Mouse (Mus musculus) T-cell, adult 2 months (primary cell): Measurements from ENCODE around the gene Adgrg1.

Experiments used
- DNase-seq: peaks from one replicate; pipeline ENCODE4 v3.0.0; 2022; ENCODE audit warnings: low spot score

Adgrg1 gene

GRCm38 (mm10) chr8:95041883-95042784, 67.6 kb downstream of the Adgrg1 start:
- no peak for DNase-seq

DNA sequence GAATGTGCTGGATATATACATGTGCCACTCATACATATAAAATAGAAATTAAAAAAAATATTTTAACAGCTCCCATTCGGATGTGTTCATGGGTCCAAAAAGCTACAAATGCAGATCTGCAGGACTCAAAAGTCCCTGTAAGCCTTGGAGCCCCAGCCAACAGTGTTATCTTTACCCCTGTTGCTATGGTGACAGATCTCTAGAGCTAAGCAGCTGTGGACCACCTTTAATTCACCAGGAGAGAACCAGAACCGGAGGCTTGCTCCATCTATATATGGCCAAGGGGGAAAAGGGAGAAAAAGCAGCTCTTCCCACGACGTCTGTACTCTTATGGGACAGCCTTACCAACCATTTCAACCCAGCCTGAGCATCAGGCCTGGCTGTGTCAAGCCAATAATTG, 70.3 kb downstream of the Adgrg1 start:
- DNase-seq = no peak

DNA sequence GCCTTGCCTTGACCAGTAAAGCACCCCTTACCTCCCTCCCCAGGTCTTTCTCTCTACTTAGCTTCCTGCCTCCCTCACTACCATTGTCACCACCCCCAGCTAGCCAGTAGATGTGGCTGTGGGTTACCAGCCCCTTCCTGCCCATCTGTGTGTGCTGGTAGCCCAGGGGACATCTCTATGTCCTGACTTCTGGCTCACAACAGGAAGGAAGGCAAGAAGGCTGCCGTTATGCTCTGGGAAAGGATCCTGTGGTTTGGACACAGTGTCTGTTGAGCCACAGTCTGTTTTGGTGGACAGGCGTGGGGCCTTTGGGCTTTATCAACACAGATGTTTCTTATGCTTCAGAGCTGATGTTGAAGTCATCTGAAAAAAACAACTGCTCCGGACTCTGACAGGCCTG, 72.4 kb downstream of the Adgrg1 start:
- DNase-seq = no peak

- no peak for DNase-seq
Measured at GRCm38 (mm10) chr8:95047884-95048680, 73.5 kb downstream of the Adgrg1 start.

DNA sequence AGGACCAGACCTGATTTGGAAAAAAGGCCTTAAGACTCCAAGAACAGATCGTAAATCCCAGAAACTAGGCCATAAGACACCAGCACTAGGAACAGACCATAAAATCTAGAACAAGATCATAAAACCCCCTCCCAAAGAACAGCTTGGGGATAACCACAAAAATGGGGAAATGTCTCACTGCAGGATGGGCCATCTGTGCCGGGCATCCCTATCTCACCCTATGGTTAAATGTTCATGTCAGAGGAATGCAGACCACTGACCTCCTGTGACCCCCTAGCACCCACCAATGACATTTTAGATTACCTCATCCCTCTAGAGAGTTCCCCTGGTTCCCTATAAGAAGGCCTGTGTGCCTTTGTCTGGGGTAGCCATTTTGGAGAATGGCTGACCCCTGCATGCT, 75.1 kb downstream of the Adgrg1 start:
- no peak for DNase-seq

GRCm38 (mm10) chr8:95054438-95054837, 79.9 kb downstream of the Adgrg1 start:
- DNase-seq = no peak

DNA sequence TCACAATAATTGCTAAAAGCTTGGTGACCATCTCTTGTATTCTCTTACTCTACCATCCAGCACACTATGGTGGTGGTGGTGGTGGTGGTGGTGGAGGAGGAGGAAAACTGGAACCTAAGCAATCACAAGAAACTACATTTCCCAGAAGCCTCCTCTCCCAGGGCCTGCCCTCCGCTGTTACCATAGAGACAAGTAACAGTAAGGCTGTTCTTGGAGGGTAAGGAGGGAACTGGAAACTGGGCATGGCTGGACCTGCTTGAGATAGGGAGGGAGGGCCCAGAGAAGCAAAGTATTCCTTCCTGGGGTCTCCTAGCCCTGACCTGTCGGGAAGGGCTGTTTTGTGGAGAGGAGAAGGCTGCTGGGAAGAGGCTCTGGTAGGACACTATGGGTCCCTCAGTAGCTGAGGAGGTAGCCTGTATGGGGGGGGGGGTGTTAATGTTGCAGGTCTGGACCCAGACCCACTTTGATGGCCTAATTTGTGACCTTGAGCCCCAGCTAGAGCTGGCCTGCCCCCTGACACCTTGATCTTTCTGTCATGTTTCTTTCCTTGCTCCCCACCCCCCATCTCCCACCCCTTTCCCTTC, 80.5 kb downstream of the Adgrg1 start, which contains the start of gene Drc7:
Gene Drc7, plus strand, starts transcription at position 177 of the 584 bp plus-strand sequence.
- no peak for DNase-seq

GRCm38 (mm10) chr8:95056414-95056813, 81.9 kb downstream of the Adgrg1 start:
- DNase-seq = no peak

GRCm38 (mm10) chr8:95058661-95059060, 84.1 kb downstream of the Adgrg1 start:
- peak; percentile 11 for DNase-seq

DNA sequence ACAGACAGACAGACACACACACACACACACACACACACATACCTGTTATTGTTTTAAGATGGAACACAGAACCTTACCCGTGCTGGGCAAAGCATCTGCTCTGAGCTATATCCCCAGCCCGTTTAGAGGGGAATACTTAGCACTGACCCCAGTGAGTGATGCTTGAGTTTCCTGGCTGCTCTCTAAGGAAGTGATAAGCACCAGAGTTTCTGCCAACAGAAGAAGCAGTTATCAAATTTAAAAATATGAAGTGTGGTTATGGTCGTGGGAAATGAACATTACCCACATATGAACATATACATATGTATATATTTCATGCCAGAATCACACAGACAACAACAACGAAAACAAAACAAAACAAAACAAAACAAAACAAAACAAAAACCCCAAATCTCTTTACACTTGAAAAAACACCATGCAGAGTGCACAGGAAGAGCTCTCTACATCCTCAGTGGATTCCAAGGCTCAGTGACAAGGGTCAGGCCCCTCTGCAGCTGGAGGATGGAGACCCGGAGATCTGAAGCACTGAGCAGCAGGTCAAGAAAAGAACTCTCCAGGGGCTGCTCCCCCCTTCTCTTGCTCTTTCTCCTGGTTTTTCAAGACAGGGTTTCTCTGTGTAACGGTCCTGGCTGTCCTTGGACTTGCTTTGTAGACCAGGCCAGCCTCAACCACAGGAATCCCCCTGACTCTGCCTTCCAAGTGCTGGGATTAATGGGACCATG, 85.4 kb downstream of the Adgrg1 start:
- DNase-seq = no peak
